Mouse (Mus musculus) gastrocnemius, postnatal 4 days (tissue): Measurements from ENCODE around the gene Ano7. TPM values are rescaled to one million over a fixed set of nuclear protein-coding genes. Genes with fewer than 3 reads are reported as not detected.

Source experiments
- DNase-seq, 2 experiments: peaks; one replicate each; pipeline ENCODE4 v3.0.0; 2021 to 2022; ENCODE audit warnings: low spot score in 2 of 2, mixed read lengths in 2 of 2
- long read RNA-seq, 2 experiments: library from polyadenylated mRNA; stranded (forward); transcript quantifications; one replicate each; pipeline ENCODE4 v2.0.0; 2021
- total RNA-seq, 2 experiments: library from RNA; stranded (reverse); gene quantifications; 2 replicates each; pipeline ENCODE4 v1.2.3; 2021

Ano7 gene
- not detected for total RNA-seq
- long read RNA-seq, experiment 1 = 0 reads
- long read RNA-seq, experiment 2 = 0 reads

DNA sequence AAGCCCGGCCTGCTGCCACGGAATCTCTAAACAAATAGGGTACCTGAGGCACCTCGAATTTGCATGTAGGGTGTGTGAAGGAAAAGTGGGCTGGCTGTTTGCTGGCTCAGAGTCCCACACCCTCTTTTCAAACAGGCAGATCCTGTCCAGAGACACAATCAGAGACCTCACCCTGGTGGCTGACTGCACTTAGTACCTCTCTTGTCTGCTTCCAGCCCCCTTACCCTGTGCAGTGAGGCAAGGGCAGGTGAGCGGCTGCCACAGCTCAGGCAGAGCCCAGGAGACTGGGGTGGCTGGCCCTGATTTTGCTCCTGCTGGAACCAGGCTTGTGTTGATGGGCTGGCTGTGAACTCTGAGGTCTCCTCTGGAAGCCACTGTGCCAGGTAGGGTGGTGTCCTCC is at the start of gene Ano7:
Gene Ano7, plus strand, starts transcription at position 266 of the 400 bp plus-strand sequence.
- DNase-seq = no peak

DNA sequence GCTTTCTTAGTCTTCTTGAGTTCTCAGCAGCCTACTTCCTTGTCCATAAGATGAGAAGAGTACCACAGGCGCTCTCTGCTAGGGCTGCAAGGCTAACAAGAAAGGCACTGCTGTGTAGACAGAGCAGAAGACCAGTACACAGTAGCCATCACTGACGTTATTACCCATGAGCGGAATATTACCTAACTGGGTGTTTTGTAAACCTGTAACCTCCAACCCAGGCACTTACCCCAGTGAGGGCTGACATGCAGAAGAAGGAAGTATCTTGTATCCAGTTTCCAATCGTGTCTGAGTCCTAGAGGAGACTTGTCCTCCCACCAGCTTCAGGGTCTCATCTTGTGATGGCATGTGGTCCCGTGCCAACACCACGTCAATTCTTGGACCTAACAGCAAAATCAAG is 49.8 kb upstream of the Ano7 start:
- no peak for DNase-seq

DNA sequence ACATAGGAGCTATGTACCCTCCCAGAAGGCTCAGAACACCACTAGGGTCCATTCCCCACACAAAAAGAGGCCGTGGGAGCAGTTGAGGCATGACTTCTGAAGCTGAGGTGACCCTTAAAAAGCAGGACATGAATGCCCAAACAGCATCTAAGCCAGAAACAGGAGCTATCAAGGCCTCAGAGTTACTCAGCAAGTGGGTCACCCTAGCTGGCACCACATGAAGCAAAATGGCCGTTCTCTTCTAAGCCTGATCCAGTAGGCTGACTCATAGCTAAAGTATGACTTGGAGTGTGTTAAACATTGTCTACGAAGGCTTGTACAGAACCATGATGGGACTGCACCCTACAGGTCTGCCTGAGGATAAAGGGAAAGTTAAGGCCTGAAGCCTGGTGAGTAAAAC is 47.3 kb upstream of the Ano7 start:
- DNase-seq = no peak

DNA sequence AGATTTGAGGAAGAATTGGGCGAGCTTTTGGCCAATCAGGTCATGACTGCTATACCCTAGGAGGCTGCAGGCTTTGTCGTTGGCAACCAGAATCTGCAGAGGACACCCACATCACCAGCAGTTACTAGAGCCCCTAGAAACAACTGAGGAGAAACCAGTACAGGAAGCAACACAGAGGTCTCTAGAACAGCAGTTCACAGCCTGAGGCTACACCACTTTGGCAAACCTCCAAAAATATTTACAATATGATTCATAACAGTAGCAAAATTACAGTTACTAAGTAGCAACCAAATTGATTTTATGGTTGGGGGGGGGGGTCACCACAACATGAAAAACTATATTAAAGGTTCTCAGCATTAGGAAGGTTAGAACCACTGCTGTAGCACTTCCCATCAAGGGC is 39.1 kb upstream of the Ano7 start:
- DNase-seq = no peak

DNA sequence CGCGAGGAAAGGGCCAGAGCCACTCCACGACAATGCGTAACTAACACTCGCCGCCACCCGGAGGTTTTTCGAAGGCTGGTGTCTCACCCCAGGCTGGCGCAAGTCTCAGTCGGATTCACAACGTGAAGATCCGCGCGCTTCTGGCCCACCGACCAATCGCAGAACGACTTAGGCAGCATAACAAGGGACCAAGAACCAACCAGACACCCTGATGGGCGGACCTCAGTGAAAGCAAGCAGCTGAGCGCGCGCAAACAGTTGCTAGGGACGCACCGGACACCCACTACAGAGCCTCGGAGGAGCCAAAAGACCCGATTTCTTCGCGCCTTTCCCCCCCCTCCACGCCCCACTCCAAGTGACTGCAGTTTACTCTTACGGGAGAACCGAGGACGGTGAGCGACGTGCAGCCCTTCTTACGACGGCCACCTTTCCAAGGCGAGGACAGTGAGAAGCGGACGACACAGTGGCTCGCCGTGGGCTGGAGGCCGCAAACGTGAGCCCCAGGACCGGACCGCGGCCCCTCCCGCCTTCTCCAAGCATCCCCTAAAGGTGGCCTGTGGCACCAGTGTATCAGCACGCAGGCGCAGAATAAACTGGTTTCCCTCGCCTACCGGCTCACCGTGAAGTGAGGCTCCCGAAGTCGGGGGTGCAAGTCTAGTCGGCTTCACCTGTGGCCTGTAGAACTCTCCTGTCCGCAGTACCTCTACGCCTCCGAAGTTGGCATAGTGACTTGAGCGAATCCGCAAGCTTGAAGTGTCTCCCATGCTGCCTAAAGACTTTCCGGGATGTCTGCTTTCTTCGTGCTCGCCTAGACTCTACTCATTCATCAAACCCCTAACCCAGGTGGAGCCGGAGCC is 30.9 kb upstream of the Ano7 start, which contains the start of the genes Ppp1r7 and Pask:
Gene Ppp1r7, plus strand, starts transcription at position 207 of the 856 bp plus-strand sequence.
Gene Pask, minus strand, starts transcription at position 835 of the 856 bp plus-strand sequence.
- peak; percentile 85 to 94 for DNase-seq

DNA sequence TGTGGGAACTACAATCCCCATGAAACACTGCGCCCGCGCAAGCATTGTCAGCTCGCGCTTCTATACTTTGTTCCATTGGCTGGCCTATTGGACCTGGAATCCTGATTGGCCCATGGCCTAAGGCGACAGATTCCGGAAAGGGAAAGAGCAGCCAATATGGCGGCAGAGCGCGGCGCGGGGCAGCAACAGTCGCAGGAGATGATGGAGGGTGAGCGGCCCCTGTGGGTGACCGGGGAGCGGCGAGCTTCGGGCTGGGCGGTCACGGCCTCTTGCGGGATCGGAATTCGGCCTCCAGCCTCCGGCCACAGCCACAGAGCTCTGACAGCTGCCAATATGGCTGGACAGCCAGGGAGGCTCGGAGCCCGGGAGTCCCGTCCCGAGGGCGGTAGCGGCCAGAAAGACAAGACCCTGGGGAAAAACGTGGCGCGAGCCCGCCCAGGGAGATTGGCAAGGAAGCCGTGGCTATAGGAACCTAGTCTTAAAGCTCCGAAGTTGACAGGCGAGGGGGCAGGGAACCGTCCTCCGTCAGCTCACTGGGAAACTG is 30.2 kb upstream of the Ano7 start:
- peak; percentile 84 to 95 for DNase-seq

DNA sequence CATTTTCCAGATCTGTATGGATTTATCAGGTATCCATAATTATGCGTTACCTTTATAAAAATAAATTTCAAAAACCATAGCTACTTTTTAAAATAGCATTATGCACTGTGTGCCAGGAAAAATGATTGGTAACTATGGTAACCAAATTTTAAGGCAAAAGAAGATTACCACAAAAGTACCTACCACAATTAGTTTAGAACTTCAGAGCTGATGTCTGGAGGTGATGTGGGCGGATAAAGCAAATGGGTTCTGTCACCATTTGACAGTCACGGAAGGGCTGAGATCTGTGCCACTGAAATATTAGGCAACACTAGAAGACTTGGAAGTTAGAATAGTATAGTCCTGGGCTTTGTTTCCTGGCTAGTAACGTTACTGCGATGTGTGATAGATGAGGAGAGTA is 26.6 kb upstream of the Ano7 start:
- no peak for DNase-seq

DNA sequence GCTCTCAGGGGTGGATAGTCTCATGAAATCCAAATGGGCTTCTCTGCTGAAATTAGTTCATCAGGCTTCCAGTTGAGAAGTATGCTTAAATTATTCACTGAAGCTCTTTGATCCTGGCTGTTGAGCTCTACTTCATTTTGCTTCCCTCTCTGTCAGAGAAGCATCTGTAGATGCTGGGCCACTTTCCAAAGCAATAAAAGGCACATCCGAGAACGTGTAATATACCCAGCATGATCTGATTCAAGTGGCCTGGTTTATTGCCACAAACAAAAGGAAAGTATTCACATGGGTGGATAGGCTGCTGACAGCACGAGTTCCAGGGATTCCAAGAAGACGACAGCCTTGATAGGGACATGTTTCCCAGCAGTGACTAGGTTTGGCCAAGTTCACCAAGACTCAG is 24.0 kb upstream of the Ano7 start:
- no peak for DNase-seq

DNA sequence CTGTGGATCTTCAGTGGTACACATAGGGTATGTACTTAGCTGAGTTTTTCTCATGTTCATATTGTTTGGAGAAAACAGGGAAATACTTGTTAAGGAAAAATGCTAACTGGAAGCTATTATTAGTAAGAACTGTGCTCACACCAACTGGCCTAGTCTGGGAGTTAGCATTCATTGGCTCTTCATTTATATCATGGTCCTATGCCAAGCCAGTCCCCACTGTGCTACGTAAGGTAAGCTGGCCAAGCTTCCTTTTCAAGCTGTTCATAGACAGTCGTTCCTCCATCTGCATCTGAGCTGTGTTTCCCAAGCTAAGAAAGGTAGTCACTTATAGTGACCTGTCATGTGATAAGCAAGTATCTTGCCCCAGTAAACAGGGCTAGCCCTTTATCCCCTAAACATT is 21.0 kb upstream of the Ano7 start:
- no peak for DNase-seq

DNA sequence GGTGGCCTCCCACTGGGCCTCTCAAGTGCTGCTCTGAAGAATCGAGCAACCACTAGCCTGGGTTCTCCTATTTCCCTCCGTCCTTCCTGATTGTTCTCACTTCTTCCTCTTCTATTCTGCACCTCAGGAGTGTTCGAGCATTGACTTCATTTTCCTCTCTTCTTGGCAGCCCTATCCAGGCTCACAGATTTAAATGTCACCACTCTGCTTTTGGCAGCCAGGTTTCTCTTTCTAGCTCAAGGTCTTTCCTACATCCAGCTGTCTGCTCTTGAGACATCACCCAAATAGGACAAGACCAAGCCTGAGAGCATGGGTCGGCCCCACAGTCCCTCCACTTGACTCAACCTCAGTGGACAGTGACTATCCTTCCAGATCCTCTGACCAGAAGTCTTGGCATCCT is 11.1 kb upstream of the Ano7 start:
- no peak for DNase-seq

DNA sequence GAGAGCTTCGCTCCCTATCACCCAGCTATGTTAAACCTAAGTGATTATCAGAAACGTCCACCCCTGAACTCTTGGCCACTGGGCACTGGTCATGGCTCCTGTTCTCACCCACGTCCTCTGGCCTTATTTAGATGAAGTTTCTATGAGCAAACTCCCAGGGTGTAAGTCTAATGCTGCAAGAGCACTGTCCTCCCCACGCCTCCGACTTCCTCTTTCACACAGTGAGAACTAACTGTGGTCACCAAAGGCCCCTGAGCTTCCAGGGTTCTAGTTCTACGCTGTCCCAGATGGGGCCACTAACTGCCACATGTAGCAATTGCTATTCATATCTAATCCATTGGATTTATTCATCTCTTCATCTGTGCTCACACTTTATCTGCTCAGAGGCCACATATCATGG is 8.1 kb upstream of the Ano7 start:
- DNase-seq = no peak

DNA sequence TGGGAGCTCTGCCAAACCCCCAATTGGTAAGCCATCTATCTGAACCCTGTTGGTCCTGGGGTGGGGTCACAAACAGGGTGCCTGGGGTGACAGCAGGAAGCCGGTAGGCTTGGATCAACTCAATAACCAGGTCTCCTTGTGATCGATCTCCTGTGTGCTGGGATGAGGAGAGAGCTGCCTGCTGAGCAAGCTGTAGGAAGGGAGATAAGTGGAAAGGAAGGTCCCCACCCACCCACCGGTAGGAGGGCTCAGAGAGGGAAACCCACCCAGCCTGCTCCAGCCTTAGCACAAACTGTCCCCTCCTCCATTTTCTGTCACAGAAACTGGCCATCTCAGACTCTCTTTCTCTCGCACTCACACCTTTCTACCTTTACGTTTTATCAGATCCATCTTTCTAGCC is 3.6 kb downstream of the Ano7 start:
- DNase-seq = no peak

DNA sequence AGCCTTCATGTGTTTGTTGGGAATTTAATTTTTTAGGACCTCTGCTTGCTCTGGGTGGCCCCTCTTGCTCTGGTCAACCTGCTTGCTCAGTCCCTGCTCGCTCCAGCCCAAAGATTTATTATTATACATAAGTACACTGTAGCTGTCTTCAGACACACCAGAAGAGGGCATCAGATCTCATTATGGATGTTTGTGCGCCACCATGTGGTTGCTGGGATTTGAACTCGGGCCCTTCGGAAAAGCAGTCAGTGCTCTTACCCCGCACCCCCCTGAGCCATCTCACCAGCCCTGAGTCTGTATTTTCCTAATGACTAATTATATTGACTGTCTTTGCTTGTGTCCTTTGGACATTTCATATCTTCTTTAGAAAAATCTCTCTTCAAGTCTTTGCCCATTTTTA is 5.4 kb downstream of the Ano7 start:
- DNase-seq = no peak

DNA sequence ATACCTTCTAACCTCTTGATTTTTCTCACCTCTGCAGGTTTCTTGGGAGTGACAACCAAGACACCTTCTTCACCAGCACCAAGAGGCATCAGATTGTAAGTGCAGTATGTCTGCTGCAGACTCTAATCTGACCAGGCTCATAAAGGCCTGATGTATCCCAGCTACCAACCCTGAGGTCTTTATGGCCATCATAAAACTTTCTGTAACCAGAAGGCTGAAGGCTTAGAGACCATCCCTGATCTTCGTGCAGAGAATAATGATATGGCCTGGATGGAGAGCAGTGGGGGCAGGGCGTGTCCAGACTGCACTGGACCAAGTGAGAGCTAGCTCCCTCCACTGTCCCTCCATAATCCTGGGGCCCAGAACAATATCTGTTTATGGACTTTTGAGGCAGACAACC is 13.5 kb downstream of the Ano7 start:
- DNase-seq = no peak

DNA sequence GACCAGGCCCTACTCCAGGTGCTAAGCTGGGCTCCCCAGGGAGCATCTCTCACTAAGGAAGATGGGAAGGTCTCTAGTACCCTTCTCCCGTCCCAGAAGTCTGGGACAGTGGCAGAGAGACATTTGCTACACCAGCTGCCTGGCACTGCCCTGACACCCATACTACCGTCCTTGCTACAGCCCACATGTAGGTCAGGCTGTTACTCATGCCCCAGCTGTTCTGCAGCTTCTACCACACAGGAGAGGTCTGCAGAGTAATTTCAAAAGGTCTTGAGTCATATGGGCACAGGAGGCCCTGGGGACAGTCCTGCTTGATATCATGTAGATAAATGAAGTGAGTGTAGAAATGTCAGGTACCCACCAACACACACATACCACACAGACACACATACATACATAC is 15.2 kb downstream of the Ano7 start:
- DNase-seq = no peak

DNA sequence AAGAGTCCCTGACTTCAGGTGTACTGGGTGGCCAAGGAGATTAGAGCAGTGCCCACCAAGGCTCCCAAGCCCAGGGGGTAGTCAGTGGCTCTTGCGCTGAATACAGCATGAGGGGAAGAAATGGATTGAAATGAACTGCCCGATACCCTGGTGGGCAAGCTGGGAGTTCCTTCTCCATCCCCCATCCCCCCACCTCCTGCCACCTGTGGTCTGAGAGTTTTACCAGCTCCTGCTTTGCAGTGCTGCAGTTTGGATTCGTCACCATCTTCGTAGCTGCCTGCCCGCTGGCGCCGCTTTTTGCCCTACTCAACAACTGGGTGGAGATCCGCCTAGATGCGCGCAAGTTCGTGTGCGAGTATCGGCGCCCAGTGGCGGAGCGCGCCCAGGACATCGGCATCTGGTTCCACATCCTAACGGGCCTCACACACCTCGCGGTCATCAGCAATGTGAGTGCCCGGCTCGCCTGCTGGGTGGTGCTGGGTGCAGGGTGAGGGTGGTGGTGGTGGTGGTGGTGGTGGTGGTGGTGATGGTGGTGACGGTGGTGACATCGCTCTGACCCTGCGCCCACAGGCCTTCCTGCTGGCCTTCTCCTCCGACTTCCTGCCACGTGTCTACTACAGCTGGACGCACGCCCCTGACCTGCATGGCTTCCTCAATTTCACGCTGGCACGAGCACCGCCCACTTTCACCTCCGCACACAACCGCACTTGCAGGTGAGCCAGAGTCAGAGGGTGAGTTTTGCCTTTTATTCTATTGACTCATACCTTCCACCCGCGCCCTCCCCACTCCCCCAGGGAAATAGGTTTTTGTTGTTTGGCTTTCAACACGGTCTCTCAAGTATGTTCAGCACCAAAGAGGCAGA is 27.7 kb downstream of the Ano7 start:
- DNase-seq = no peak

DNA sequence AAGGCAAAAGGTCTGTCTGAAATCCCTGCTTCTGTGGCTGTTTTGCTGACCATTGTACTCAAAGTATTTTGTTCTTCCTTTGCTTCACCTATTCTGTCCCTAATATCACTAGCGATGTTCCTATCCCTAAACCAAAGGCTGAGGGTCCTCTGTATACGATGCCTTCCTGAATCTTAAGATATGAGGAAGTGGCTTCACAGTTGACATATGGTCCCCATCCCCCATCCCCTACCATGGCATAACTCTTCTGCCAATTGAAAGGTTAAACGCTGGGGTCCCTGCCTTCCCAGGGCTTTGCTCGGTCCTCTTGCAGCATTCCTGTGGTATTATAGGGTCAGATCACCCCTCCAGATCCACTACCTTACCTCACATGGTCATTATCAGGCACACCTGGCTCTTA is 29.7 kb downstream of the Ano7 start:
- no peak for DNase-seq

DNA sequence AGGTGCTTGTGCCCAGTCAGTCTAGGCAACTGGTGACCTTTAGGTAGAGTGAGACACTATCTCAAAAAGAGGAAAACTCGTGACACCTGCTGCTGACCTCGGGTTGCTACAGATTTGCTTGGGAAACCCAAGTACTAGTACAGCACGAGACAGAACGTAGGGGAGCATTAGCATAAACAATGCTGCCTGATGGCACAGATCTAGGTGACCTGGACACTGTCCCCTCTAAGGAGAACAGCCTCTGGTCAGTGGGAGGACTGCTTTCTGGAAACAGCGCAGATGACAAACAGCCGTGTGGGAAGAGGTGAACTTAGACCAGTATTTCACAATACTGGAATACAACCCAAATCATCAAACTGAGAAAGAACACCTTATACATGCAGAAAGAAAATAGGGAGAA is 58.4 kb downstream of the Ano7 start:
- no peak for DNase-seq

DNA sequence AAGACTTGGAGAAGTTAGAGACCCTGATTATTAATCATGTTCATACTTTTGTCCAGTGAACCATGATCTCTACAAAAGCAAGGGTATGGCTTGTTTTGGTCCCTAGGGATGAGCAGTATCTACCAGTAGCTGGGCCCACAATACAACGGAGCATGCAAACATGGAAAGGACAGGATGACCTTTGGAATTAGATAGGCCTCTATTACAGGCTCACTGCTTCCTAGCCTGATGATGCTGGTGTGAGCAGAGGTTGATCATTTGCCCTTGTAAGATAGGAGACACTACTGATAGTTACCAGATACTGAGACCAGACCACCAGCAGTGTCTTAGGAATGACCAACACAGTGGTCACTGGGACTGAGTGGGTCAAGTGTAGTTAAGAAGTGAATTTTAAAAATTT is 65.6 kb downstream of the Ano7 start:
- no peak for DNase-seq

DNA sequence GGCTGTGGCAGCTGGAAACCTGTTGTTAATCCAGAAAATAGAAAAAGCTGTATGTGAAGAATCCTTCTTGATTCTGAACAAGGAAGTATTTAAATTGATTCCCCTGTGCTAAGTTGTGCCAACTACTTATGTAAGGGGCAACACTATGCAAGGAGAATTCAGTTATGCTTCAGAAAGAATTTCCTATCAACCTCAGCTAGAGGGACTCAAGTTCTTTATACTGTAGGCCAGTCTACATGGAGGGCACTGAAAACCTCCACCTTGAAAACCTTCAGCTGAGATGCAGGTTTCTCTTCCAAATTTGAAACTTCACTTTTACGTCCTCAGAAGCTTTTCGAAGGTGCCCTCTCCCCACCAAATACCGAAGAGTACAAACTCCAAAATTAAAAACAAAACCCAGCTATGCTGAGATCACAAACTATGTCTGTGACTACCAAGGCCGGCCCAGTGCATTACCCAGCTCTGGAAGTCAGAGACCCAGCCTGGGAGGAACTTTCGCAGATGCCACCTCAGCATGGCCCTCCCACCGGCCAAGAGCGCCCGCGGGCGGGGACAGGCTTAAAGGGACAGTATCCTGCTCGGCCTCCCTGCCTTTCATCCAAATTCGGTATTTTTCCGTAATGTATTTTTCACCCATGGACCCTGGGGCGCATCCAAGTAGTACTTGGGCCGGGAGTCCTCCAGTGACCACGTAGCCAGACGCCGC is 70.8 kb downstream of the Ano7 start:
- DNase-seq = peak; percentile 71 to 79

DNA sequence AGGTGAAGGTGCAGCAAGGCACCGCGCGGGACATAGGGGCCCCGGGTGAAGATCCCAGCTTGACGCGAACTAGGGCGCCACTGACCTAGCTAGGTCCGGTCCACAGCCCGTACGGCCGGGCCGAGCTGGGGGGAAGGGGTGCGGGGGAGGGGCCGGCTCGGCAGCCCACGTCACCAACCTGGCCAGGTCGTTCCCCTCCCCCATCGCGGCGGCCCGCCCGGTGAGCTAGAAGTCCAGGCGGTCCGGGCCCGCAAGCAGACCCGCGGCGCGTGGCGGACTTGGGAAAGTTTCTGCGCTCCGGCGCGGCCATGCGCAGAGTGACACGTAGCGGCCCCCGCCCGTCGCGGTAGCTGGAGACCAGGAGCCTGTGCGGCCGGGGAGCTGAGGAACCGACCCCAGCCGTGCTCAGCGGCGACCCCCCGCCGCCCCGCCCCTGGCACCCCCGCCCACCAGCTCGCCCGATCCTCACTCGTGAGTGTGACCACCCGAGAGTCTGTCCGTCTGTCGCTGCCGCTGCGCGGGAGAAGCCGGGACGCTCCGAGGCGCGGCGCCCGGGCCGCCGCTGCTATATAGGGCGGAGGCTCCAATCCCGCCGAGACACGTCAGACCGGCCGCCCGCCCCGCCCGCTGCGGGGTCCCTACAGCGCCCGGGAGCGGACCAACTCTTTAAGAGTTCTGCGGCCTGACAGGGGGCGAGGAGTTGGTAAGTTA is 71.5 kb downstream of the Ano7 start:
- DNase-seq = peak; percentile 81 to 86
